Mouse (Mus musculus): ENCODE results near the gene Gm16434.
"Not testable (repeated sequence)": the region's sequence is repeated elsewhere in the genome, so short reads cannot be mapped to it uniquely, and the experiment has no call there.

Gene Gm16434

DNA sequence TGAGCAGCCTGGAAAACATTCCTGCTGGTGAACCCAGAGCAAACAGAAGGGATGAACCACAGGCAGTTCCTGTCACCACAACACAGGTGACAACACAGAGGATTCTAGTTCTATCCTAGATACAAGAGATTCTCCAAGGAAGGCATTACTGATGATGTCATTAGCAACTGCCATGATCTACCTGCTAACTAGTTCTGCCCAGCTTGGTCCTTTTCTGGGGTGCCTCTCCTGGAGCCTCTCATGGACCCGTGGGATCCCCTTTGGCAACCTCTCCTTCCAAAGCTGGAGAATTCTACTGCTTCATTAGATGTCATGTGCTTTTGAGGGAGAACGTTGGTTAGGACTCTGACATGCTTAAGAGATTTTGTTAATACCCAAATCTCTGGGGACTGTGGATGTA is at the start of gene Gm16434:
Gm16434 (minus strand) TSS at position 101 of the 400 bp plus-strand sequence.
- not testable (repeated sequence) for DNase-seq (ENCODE audit: low read depth, low spot score)

DNA sequence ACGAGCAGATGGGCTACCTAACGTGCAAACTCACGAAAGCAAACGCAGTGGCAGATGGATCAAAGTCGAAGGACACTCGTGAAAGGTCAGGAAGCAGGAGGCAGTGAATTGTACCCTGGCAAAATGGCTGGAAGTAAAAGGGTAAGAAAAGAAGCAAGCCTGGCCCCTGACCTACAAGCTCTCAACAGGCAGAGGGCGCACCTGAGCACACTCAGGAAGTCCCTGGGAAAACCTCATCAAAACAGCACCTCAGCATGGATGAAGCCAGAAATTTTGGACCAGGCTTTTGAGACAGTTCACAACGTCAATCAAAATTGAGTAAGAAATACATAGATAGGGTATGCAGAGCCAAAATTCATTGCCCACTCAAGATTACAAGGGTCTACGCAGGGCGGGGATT is 49.2 kb upstream of the Gm16434 start:
- not testable (repeated sequence) for DNase-seq (ENCODE audit: low read depth, low spot score)

DNA sequence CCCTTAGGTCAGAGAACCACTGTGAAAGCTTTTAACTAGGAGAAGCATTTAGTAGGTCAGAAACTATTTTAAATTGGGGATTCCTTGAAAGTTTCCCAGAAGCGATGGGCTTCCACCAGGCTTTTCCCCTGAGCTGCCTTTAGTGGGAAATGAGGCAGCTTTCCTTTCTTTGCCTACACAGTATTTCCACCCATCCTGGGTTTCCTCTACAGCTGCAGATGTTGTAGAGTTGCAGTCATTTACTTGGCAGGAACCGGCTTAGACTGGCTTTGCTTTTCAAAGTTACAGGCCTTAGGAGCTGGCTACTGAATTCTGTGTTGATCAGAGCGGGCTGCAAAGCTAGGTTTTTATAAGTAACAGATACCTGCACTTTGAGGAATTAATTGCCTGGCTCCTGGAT is 5.7 kb upstream of the Gm16434 start:
- DNase-seq (ENCODE audit: low read depth, low spot score) = not testable (repeated sequence)

DNA sequence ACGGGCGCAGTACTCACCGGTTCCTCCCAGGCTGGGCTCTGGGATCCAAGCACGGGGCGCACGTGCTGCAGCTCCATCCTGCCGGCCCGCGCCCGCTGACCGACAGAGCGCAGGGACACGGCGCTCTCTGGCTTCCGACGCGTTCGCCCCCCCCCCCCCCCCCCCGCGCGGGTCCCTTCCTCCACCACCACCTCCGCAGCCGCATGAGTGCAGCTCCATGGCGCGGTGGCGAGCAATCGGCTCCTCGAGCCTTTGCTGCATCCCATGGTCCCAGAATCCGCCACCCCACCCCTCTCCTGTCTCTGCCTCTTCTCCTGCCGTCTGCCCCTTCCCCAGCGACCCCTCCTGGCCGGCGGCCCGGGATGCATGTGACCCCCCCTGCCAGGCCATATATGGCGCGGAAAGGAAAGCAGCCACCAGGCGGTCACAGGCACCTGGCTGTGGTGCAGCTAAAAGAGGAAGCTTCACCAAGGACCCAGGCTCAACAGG is 19.8 kb downstream of the Gm16434 start, which contains the start of gene Gm3512:
Gm3512 (minus strand) TSS at position 51 of the 489 bp plus-strand sequence.
- DNase-seq (ENCODE audit: low read depth, low spot score) = not testable (repeated sequence)
